Mouse (Mus musculus): ENCODE measurements around the gene Prg3. TPM values are rescaled to one million over a fixed set of nuclear protein-coding genes. Genes with fewer than 3 reads are reported as not detected.

Gene Prg3
- total RNA-seq, 2 experiments from 2014 or later: 0.50 to 0.73 TPM

DNA sequence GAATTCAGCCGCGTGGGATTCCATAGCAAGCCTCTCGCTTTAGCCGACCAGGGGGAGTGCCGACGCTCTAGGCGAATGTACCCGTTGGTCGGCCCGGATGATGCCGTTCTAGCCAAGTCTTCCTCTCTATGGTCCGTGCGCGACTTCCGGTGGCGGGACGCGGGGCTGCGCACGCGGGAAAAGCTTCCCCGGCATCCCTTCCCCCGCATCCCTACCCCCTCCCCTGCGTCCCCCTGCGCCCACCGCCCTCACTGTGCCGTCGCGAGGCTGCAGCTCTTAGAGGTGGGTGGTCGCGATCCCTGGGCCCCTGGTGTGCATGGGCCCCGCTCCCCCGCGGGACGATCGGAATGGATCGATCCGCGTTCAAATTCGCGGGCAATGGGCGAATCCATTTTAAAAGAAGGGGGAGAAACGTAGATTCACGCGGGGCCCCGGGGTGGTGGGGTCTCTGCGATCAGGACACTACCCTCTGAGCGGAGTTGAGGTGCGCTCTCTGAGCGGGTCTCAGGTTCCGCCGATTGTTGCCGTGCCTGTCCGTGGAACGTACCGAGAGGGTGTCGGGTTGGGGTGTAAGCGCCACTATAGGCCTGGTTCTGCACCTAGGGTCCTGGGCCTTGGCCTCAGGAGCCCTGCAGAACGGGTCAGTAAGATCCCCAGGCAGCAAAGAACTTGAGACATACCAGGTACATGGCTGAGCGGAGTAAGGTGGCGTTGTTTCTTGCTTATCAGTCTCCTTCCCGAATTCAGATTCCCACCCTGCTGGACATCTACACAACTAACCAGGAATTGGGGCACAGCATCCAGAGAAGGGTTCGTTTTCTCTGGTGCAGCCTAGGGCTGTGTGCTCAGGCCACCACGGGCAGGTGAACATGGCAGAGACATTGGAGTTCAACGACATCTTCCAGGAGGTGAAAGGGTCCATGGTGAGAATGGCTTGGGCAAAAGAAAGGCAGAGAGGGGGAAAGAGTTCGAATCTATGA, 49.3 kb downstream of the Prg3 start, which contains the start of the genes Ssrp1 and P2rx3:
TSS of gene Ssrp1 (plus strand) at position 188 of the 980 bp plus-strand sequence.
TSS of gene P2rx3 (minus strand) at position 416 of the 980 bp plus-strand sequence.
- DNase-seq (ENCODE audit: low spot score in 2 of 2): peak; percentile 65 to 73

DNA sequence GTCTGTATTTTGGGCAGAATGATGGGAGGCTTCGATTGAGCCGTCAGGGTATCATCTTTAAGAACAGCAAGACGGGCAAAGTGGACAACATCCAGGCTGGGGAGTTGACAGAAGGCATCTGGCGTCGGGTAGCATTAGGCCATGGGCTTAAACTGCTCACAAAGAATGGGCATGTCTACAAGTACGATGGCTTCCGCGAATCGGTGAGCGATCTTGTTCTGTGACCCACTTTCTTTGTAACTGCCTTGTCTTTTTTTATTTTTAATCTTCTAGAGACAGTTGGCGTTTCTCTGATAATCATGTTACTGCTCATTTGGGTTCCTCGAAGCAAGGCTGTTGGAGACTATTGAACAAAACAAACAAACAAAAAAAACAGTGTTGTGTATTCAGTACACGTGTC, 50.3 kb downstream of the Prg3 start:
- DNase-seq (ENCODE audit: low spot score in 2 of 2): no peak

Other genes with a start within 250 kb of the Prg3 start
- gene Gm19426, start 244.6 kb upstream of the Prg3 start, total RNA-seq (2021): 1 to 10 TPM; 8.3 to 9.1 TPM
- gene Serping1, start 212.8 kb upstream of the Prg3 start, total RNA-seq (2021): 10 to 100 TPM; 64.5 to 76.4 TPM
- gene Ube2l6, start 189.4 kb upstream of the Prg3 start, total RNA-seq (2021): 10 to 100 TPM; 31.1 to 35.4 TPM
- 1 to 10 TPM; 1.8 to 3.9 TPM for gene Smtnl1, start 165.6 kb upstream of the Prg3 start, total RNA-seq (2021)
- gene Timm10, start 161.2 kb upstream of the Prg3 start, total RNA-seq (2021): 10 to 100 TPM; 40.5 to 43.7 TPM
- gene Slc43a1, start 149.4 kb upstream of the Prg3 start, total RNA-seq (2021): 10 to 100 TPM in 1 of 2 experiments, 1 to 10 TPM in 1; 8.8 to 11.1 TPM
- 1 to 10 TPM; 2.2 to 3.4 TPM for gene Rtn4rl2, start 101.5 kb upstream of the Prg3 start, total RNA-seq (2021)
- gene Slc43a3, start 51.6 kb upstream of the Prg3 start, total RNA-seq (2021): 10 to 100 TPM; 66.4 to 68.4 TPM
- gene Prg2, start 7.8 kb upstream of the Prg3 start, total RNA-seq (2021): 1 to 10 TPM; 2.2 to 7.8 TPM
- 100 to 1,000 TPM; 184 to 197 TPM for gene Ssrp1, start 49.0 kb downstream of the Prg3 start, total RNA-seq (2021)
- 1 to 10 TPM; 1.8 to 2.1 TPM for gene P2rx3, start 49.2 kb downstream of the Prg3 start, total RNA-seq (2021)
- 100 to 1,000 TPM; 138 to 142 TPM for gene Tnks1bp1, start 59.8 kb downstream of the Prg3 start, total RNA-seq (2021)
- gene Aplnr, start 148.0 kb downstream of the Prg3 start, total RNA-seq (2021): 10 to 100 TPM; 94.0 to 99.4 TPM
- gene Lrrc55, start 209.0 kb downstream of the Prg3 start, total RNA-seq (2021): 10 to 100 TPM; 13.2 to 14.9 TPM